Mouse (Mus musculus) liver, embryonic 16.5 days (tissue): ENCODE measurements around the gene Gm7849. TPM values are rescaled to one million over a fixed set of nuclear protein-coding genes. Genes with fewer than 3 reads are reported as not detected.
"Not testable (repeated sequence)": the region's sequence is repeated elsewhere in the genome, so short reads cannot be mapped to it uniquely, and the experiment has no call there.

Experiments used
- ATAC-seq: fragments of 200-750 bp; cut with Nextera tagmentation; 2 replicates; pipeline ENCODE4 v1.8.0; 2017; ENCODE audit warnings: low read depth, mild to moderate bottlenecking, moderate number of reproducible peaks, moderate library complexity
- H3K27ac ChIP-seq: fragments of 300-500 bp; sonication (generic); 2 replicates; pipeline ENCODE4 v1.5.1; 2014; ENCODE audit warnings: mild to moderate bottlenecking, low read length
- H3K27me3 ChIP-seq: fragments of 300-500 bp; sonication (generic); 2 replicates; pipeline ENCODE4 v1.6.1; 2014; ENCODE audit warnings: low read depth, low read length, mixed read lengths; ENCODE audit not compliant: control insufficient read depth, insufficient read depth
- H3K36me3 ChIP-seq: fragments of 300-500 bp; sonication (generic); 2 replicates; pipeline ENCODE4 v1.6.1; 2014; ENCODE audit warnings: mild to moderate bottlenecking; ENCODE audit not compliant: control insufficient read depth, insufficient read depth
- H3K4me1 ChIP-seq: fragments of 300-500 bp; sonication (generic); 2 replicates; pipeline ENCODE4 v1.6.1; 2014; ENCODE audit warnings: low read depth, low read length, mixed read lengths; ENCODE audit not compliant: control insufficient read depth
- H3K4me2 ChIP-seq: fragments of 300-500 bp; sonication (generic); 2 replicates; pipeline ENCODE4 v1.6.1; 2014; ENCODE audit warnings: low read depth, low read length, mixed read lengths
- H3K4me3 ChIP-seq: fragments of 300-500 bp; sonication (generic); 2 replicates; pipeline ENCODE4 v1.5.1; 2014; ENCODE audit warnings: low read depth, mild to moderate bottlenecking, low read length
- H3K9ac ChIP-seq: fragments of 300-500 bp; sonication (generic); 2 replicates; pipeline ENCODE4 v1.6.1; 2014; ENCODE audit warnings: low read depth, low read length
- H3K9me3 ChIP-seq: fragments of 300-500 bp; sonication (generic); replicated peaks from 2 replicates; pipeline ENCODE4 v1.6.1; 2016; ENCODE audit warnings: low read length; ENCODE audit not compliant: control insufficient read depth
- WGBS: fragments of 180-500 bp; shearing (Covaris S2); extraction: QIAGEN DNeasy Blood & Tissue Kit; methylation state at CpG from one replicate; pipeline ENCODE4 v1.1.7; 2014; ENCODE audit not compliant: insufficient replicate concordance; 5-methylcytosine and 5-hydroxymethylcytosine counted together
- polyA plus RNA-seq: library from polyadenylated mRNA; unstranded; fragments of >200 nt; fragmentation: Nextera tagmentation; extraction: Ambion mirVana; gene quantifications from 2 replicates; pipeline ENCODE4 v1.2.1, GENCODE M21; 2015

Gene Gm7849
- polyA plus RNA-seq: not detected in 2 replicates

DNA sequence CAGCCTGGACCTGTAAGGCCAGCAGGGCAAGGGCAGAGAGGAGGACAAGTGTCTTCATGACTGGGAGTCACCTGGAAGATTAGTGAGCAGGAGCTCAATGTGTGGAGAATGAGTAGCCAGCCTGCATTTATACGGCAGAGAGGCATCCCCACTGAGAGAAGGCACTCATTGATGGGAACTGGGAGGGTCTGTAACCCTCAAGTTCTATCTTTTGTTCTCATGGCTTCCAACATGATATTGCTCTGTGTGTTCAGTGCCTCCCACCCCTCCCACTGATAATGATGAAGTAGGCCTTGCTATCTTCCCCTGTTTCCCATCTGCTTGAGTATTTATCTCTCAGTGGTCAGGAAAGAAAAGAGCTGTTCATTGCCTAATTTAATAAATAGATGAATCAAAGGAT, at the start of gene Gm7849:
TSS of gene Gm7849 (minus strand) at position 101 of the 400 bp plus-strand sequence.
- H3K27me3 ChIP-seq, H3K4me3 ChIP-seq, H3K9ac ChIP-seq, H3K9me3 ChIP-seq, H3K27ac ChIP-seq, H3K4me1 ChIP-seq, H3K36me3 ChIP-seq, H3K4me2 ChIP-seq, ATAC-seq: not testable (repeated sequence)
- WGBS: no CpG with 5 or more reads among the region's 1 CpGs

- H3K27me3 ChIP-seq, H3K36me3 ChIP-seq, H3K4me2 ChIP-seq, H3K9me3 ChIP-seq, ATAC-seq, H3K4me3 ChIP-seq, H3K9ac ChIP-seq, H3K27ac ChIP-seq, H3K4me1 ChIP-seq: not testable (repeated sequence)
- WGBS: no CpG with 5 or more reads among the region's 1 CpGs
Observed at GRCm38 (mm10) chr8:21427111-21427510, 29.2 kb downstream of the Gm7849 start, which contains the start of gene Defa36. TSS of gene Defa36 (plus strand) at chr8:21427411.

Other genes with a start within 250 kb of the Gm7849 start
- gene Gm15292, start 206.8 kb downstream of the Gm7849 start, polyA plus RNA-seq: not detected in 2 replicates
- not detected in 2 replicates for gene Defa27, start 141.0 kb downstream of the Gm7849 start, polyA plus RNA-seq
- gene Defa29, start 129.5 kb downstream of the Gm7849 start, polyA plus RNA-seq: not detected in 2 replicates
- gene Defa2, start 78.0 kb downstream of the Gm7849 start, polyA plus RNA-seq: not detected in 2 replicates
- gene Defa33, start 64.7 kb downstream of the Gm7849 start, polyA plus RNA-seq: not detected in 2 replicates
- not detected in 2 replicates for gene Defa36, start 29.1 kb downstream of the Gm7849 start, polyA plus RNA-seq
- not detected in 2 replicates for gene Defa20, start 52.7 kb upstream of the Gm7849 start, polyA plus RNA-seq
- not detected in 2 replicates for gene Defa32, start 72.5 kb upstream of the Gm7849 start, polyA plus RNA-seq
- not detected in 2 replicates for gene Defa37, start 108.8 kb upstream of the Gm7849 start, polyA plus RNA-seq
- gene Defa28, start 126.4 kb upstream of the Gm7849 start, polyA plus RNA-seq: not detected in 2 replicates
- gene Gm7861, start 137.9 kb upstream of the Gm7849 start, polyA plus RNA-seq: not detected in 2 replicates
- gene Defa26, start 161.6 kb upstream of the Gm7849 start, polyA plus RNA-seq: not detected in 2 replicates
- gene Defa17, start 199.2 kb upstream of the Gm7849 start, polyA plus RNA-seq: 0.34 TPM in 1 of 2 replicates, not detected in the other
- gene Defa34, start 209.2 kb upstream of the Gm7849 start, polyA plus RNA-seq: not detected in 2 replicates
- not detected in 2 replicates for gene AY761184, start 247.1 kb upstream of the Gm7849 start, polyA plus RNA-seq